Mouse (Mus musculus): Measurements from ENCODE around the gene Olfr183. TPM values are rescaled to one million over a fixed set of nuclear protein-coding genes. Genes with fewer than 3 reads are reported as not detected.
"Not testable (repeated sequence)": the region's sequence is repeated elsewhere in the genome, so short reads cannot be mapped to it uniquely, and the experiment has no call there.

Olfr183 gene
- polyA plus RNA-seq (2015; fragmentation: Nextera tagmentation; extraction: Ambion mirVana), result not detected in 2 replicates

GRCm38 (mm10) chr16:58995057-58995456, at the start of gene Olfr183:
Gene Olfr183, plus strand, starts transcription at chr16:58995357.
- no peaks in the 10 kb centered on the region for H3K27me3 ChIP-seq
- no peaks in the 10 kb centered on the region for H3K36me3 ChIP-seq (replicated peaks)
- ATAC-seq (ENCODE audit: insufficient read depth), result no peak
- H3K9me3 ChIP-seq (replicated peaks), result no peaks in the 10 kb centered on the region
- no peak within 1 kb of the TSS for H3K4me3 ChIP-seq (replicated peaks)
- WGBS (ENCODE audit: insufficient replicate concordance), result 52% methylated on average over 2 of the region's 2 CpGs
- H3K9ac ChIP-seq, result no peak within 1 kb of the TSS
- no peaks in the 10 kb centered on the region for H3K4me1 ChIP-seq (replicated peaks)
- no peak within 1 kb of the TSS for H3K27ac ChIP-seq (replicated peaks)
- H3K4me2 ChIP-seq, result no peak within 1 kb of the TSS

GRCm38 (mm10) chr16:59007146-59007545, 12.0 kb downstream of the Olfr183 start:
- Histone ChIP-seq H3K9me3 (replicated peaks) (no peaks in the 10 kb centered on the region), H3K27me3 (no peaks in the 10 kb centered on the region), H3K36me3 (replicated peaks) (no peaks in the 10 kb centered on the region), H3K9ac (no peak overlapping the region), H3K27ac (replicated peaks) (no peak overlapping the region), H3K4me1 (replicated peaks) (no peaks in the 10 kb centered on the region), H3K4me2 (no peak overlapping the region), H3K4me3 (replicated peaks) (no peak overlapping the region)
- ATAC-seq (ENCODE audit: insufficient read depth), result no peak

GRCm38 (mm10) chr16:59013357-59014018, 18.3 kb downstream of the Olfr183 start:
- WGBS (ENCODE audit: insufficient replicate concordance), result 25% methylated on average over 2 of the region's 2 CpGs
- Histone ChIP-seq H3K27ac (replicated peaks) (no peak overlapping the region), H3K9ac (no peak overlapping the region), H3K27me3 (no peaks in the 10 kb centered on the region), H3K36me3 (replicated peaks) (no peaks in the 10 kb centered on the region), H3K9me3 (replicated peaks) (no peaks in the 10 kb centered on the region), H3K4me3 (replicated peaks) (no peak overlapping the region), H3K4me2 (no peak overlapping the region), H3K4me1 (replicated peaks) (no peaks in the 10 kb centered on the region)
- ATAC-seq (ENCODE audit: insufficient read depth), result no peak

DNA sequence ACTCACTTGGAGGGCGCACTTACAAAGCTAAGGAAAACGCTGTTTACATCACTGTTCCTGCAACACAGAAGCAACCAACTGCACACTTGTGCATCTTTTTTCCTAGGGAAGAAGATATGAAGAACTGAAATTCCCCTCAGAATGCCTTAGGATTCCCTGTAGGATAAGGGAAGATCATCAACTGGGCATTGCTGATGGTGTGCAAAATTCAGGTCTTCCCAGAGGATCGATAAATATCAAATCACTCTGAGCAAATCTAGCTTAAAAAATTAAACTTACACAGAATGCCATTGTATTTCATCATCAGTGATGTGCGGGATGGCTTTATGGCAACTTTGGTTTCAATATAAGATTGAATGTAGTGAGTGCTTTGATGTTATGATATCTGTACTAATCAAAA, 35.0 kb downstream of the Olfr183 start, which contains the start of gene Olfr186:
Gene Olfr186, minus strand, starts transcription at position 101 of the 400 bp plus-strand sequence.
- WGBS (ENCODE audit: insufficient replicate concordance), result 69% methylated on average over 4 of the region's 4 CpGs
- no peak within 1 kb of the TSS for H3K4me3 ChIP-seq (replicated peaks)
- no peak for ATAC-seq (ENCODE audit: insufficient read depth)
- no peaks in the 10 kb centered on the region for H3K4me1 ChIP-seq (replicated peaks)
- H3K9ac ChIP-seq, result no peak within 1 kb of the TSS
- no peaks in the 10 kb centered on the region for H3K27me3 ChIP-seq
- no peak within 1 kb of the TSS for H3K27ac ChIP-seq (replicated peaks)
- H3K4me2 ChIP-seq, result no peak within 1 kb of the TSS
- no peaks in the 10 kb centered on the region for H3K9me3 ChIP-seq (replicated peaks)
- no peaks in the 10 kb centered on the region for H3K36me3 ChIP-seq (replicated peaks)

- H3K4me2 ChIP-seq, result no peak within 1 kb of the TSS
- no peaks in the 10 kb centered on the region for H3K4me1 ChIP-seq (replicated peaks)
- no peak within 1 kb of the TSS for H3K4me3 ChIP-seq (replicated peaks)
- WGBS (ENCODE audit: insufficient replicate concordance), result 72% methylated on average over 7 of the region's 7 CpGs
- no peaks in the 10 kb centered on the region for H3K9me3 ChIP-seq (replicated peaks)
- H3K36me3 ChIP-seq (replicated peaks), result no peaks in the 10 kb centered on the region
- H3K27me3 ChIP-seq, result no peaks in the 10 kb centered on the region
- no peak within 1 kb of the TSS for H3K9ac ChIP-seq
- no peak for ATAC-seq (ENCODE audit: insufficient read depth)
- no peak within 1 kb of the TSS for H3K27ac ChIP-seq (replicated peaks)
Observed at GRCm38 (mm10) chr16:59039710-59040109, 44.6 kb downstream of the Olfr183 start, which contains the start of gene Olfr187. Gene Olfr187, minus strand, starts transcription at chr16:59039767.

- no peaks in the 10 kb centered on the region for H3K4me1 ChIP-seq (replicated peaks)
- H3K36me3 ChIP-seq (replicated peaks), result no peaks in the 10 kb centered on the region
- no peak overlapping the region for H3K4me3 ChIP-seq (replicated peaks)
- no peak for ATAC-seq (ENCODE audit: insufficient read depth)
- 47% methylated on average over 3 of the region's 3 CpGs for WGBS (ENCODE audit: insufficient replicate concordance)
- no peak overlapping the region for H3K4me2 ChIP-seq
- no peak overlapping the region for H3K27ac ChIP-seq (replicated peaks)
- H3K9ac ChIP-seq, result no peak overlapping the region
- H3K9me3 ChIP-seq (replicated peaks), result no peaks in the 10 kb centered on the region
- H3K27me3 ChIP-seq, result no peaks in the 10 kb centered on the region
Observed at GRCm38 (mm10) chr16:59045835-59046234, 50.7 kb downstream of the Olfr183 start.

- Histone ChIP-seq H3K4me1 (replicated peaks) (no peaks in the 10 kb centered on the region), H3K9me3 (replicated peaks) (no peaks in the 10 kb centered on the region), H3K27me3 (no peaks in the 10 kb centered on the region), H3K4me3 (replicated peaks) (no peak overlapping the region), H3K27ac (replicated peaks) (no peak overlapping the region), H3K36me3 (replicated peaks) (no peaks in the 10 kb centered on the region), H3K4me2 (no peak overlapping the region), H3K9ac (no peak overlapping the region)
- 38% methylated on average over 4 of the region's 4 CpGs for WGBS (ENCODE audit: insufficient replicate concordance)
- ATAC-seq (ENCODE audit: insufficient read depth), result no peak
Observed at GRCm38 (mm10) chr16:59047579-59047978, 52.4 kb downstream of the Olfr183 start.

DNA sequence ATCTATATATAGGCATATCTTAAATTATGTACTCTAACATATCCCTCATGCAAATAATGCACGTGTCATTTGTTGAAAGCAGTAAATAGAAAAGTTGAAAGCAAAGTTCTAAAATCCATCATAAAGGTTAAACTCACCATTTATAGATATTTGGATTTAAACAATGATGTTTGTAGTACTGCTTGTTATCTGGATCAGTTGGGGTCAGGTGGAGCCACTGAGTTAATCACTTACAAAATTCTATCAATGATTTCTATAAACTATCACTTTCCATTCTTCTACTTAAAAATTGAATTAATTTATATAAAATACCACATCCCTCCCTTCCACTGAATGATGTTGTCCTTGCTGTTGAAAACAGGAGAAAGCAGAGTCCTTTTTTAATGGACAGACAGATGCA, 53.7 kb downstream of the Olfr183 start:
- Histone ChIP-seq H3K4me2 (no peak overlapping the region), H3K9me3 (replicated peaks) (no peaks in the 10 kb centered on the region), H3K36me3 (replicated peaks) (no peaks in the 10 kb centered on the region), H3K4me1 (replicated peaks) (no peaks in the 10 kb centered on the region), H3K27ac (replicated peaks) (no peak overlapping the region), H3K4me3 (replicated peaks) (no peak overlapping the region), H3K27me3 (no peaks in the 10 kb centered on the region), H3K9ac (no peak overlapping the region)
- ATAC-seq (ENCODE audit: insufficient read depth), result no peak
- WGBS (ENCODE audit: insufficient replicate concordance), result 40% methylated on average over 1 of the region's 1 CpGs

DNA sequence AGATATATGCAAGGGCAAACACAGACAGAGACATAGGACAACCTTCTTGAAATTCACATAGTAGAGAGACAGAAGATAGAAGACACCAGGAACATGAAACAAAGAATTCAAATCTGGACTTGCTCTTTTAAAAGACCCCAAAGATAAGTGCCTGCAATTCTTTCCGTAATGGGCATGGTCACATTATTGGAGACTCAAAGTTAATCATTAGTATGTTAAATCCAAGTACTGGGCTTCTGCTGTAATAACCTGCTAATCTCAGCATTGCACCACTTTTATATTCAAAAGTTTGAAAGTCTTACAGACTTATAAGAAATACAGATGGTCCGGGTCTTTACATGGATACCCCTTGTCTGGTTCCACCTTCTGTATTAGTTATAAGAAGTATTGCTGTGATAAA, 54.1 kb downstream of the Olfr183 start:
- H3K27me3 ChIP-seq; H3K9ac ChIP-seq; H3K4me1 ChIP-seq (replicated peaks); ATAC-seq (ENCODE audit: insufficient read depth); H3K4me3 ChIP-seq (replicated peaks); H3K27ac ChIP-seq (replicated peaks); H3K9me3 ChIP-seq (replicated peaks); H3K4me2 ChIP-seq; H3K36me3 ChIP-seq (replicated peaks): not testable (repeated sequence)
- 74% methylated on average over 2 of the region's 2 CpGs for WGBS (ENCODE audit: insufficient replicate concordance)

Other genes with a start within 250 kb of the Olfr183 start
- gene Olfr172, start 232.2 kb upstream of the Olfr183 start, polyA plus RNA-seq (2015; fragmentation: Nextera tagmentation; extraction: Ambion mirVana), result not detected in 2 replicates
- gene Olfr173, start 195.1 kb upstream of the Olfr183 start, polyA plus RNA-seq (2015; fragmentation: Nextera tagmentation; extraction: Ambion mirVana), result not detected in 2 replicates
- not detected in 2 replicates for gene Olfr175-ps1, start 168.6 kb upstream of the Olfr183 start, polyA plus RNA-seq (2015; fragmentation: Nextera tagmentation; extraction: Ambion mirVana)
- gene Olfr177, start 120.6 kb upstream of the Olfr183 start, polyA plus RNA-seq (2015; fragmentation: Nextera tagmentation; extraction: Ambion mirVana), result not detected in 2 replicates
- not detected in 2 replicates for gene Olfr178, start 103.3 kb upstream of the Olfr183 start, polyA plus RNA-seq (2015; fragmentation: Nextera tagmentation; extraction: Ambion mirVana)
- gene Olfr181, start 66.6 kb upstream of the Olfr183 start, polyA plus RNA-seq (2015; fragmentation: Nextera tagmentation; extraction: Ambion mirVana), result not detected in 2 replicates
- not detected in 2 replicates for gene Olfr180, start 66.0 kb upstream of the Olfr183 start, polyA plus RNA-seq (2015; fragmentation: Nextera tagmentation; extraction: Ambion mirVana)
- gene Olfr186, start 34.9 kb downstream of the Olfr183 start, polyA plus RNA-seq (2015; fragmentation: Nextera tagmentation; extraction: Ambion mirVana), result not detected in 2 replicates
- not detected in 2 replicates for gene Olfr187, start 44.4 kb downstream of the Olfr183 start, polyA plus RNA-seq (2015; fragmentation: Nextera tagmentation; extraction: Ambion mirVana)
- gene Olfr190, start 82.6 kb downstream of the Olfr183 start, polyA plus RNA-seq (2015; fragmentation: Nextera tagmentation; extraction: Ambion mirVana), result not detected in 2 replicates
- not detected in 2 replicates for gene Olfr191, start 94.5 kb downstream of the Olfr183 start, polyA plus RNA-seq (2015; fragmentation: Nextera tagmentation; extraction: Ambion mirVana)
- gene Olfr193, start 116.5 kb downstream of the Olfr183 start, polyA plus RNA-seq (2015; fragmentation: Nextera tagmentation; extraction: Ambion mirVana), result not detected in 2 replicates
- not detected in 2 replicates for gene Olfr194, start 125.7 kb downstream of the Olfr183 start, polyA plus RNA-seq (2015; fragmentation: Nextera tagmentation; extraction: Ambion mirVana)
- not detected in 2 replicates for gene Olfr195, start 151.7 kb downstream of the Olfr183 start, polyA plus RNA-seq (2015; fragmentation: Nextera tagmentation; extraction: Ambion mirVana)
- gene Olfr196, start 175.1 kb downstream of the Olfr183 start, polyA plus RNA-seq (2015; fragmentation: Nextera tagmentation; extraction: Ambion mirVana), result not detected in 2 replicates
- not detected in 2 replicates for gene Olfr198, start 208.2 kb downstream of the Olfr183 start, polyA plus RNA-seq (2015; fragmentation: Nextera tagmentation; extraction: Ambion mirVana)
- not detected in 2 replicates for gene Olfr199, start 224.4 kb downstream of the Olfr183 start, polyA plus RNA-seq (2015; fragmentation: Nextera tagmentation; extraction: Ambion mirVana)

All from liver, embryonic 15.5 days (tissue).